Mouse (Mus musculus): ENCODE data around the gene Ptpn5.

- TF ChIP-seq CTCF (conservative IDR thresholded peaks at IDR 0.05; ENCODE audit: insufficient read depth, insufficient read length, low read depth, low read length): no peak
- TF ChIP-seq POLR2A (IDR thresholded peaks at IDR 0.05; ENCODE audit: low read depth, low read length): no peak
These were observed 32.9 kb downstream of the Ptpn5 start for GRCm38 (mm10) chr7:47100615-47101014.

Data from kidney, adult 2 months (tissue).